Mouse (Mus musculus) kidney, embryonic 14.5 days (tissue): ENCODE measurements around the gene Fbxw19. TPM values are rescaled to one million over a fixed set of nuclear protein-coding genes. Genes with fewer than 3 reads are reported as not detected.
"Not testable (repeated sequence)": the region's sequence is repeated elsewhere in the genome, so short reads cannot be mapped to it uniquely, and the experiment has no call there.

ENCODE experiments used
- ATAC-seq: fragments of 200-750 bp; cut with Nextera tagmentation; 2 replicates; pipeline ENCODE4 v1.8.0; 2017; ENCODE audit warnings: moderate number of reproducible peaks, mild to moderate bottlenecking, moderate TSS enrichment, moderate library complexity; ENCODE audit not compliant: low FRiP score, low TSS enrichment
- H3K27ac ChIP-seq: fragments of 300-500 bp; sonication (generic); 2 replicates; pipeline ENCODE4 v1.5.1; 2014; ENCODE audit warnings: low read depth, mild to moderate bottlenecking, low read length, moderate library complexity, mixed read lengths
- H3K27me3 ChIP-seq: fragments of 300-500 bp; sonication (generic); 2 replicates; pipeline ENCODE4 v1.6.1; 2014; ENCODE audit warnings: mild to moderate bottlenecking, low read length; ENCODE audit not compliant: control insufficient read depth, insufficient read depth
- H3K36me3 ChIP-seq: fragments of 300-500 bp; sonication (generic); 2 replicates; pipeline ENCODE4 v1.6.1; 2014; ENCODE audit warnings: low read length, mixed read lengths; ENCODE audit not compliant: control insufficient read depth, insufficient read depth
- H3K4me1 ChIP-seq: fragments of 300-500 bp; sonication (generic); 2 replicates; pipeline ENCODE4 v1.6.1; 2014; ENCODE audit warnings: low read length, mixed read lengths; ENCODE audit not compliant: control insufficient read depth, insufficient read depth
- H3K4me2 ChIP-seq: fragments of 300-500 bp; sonication (generic); replicated peaks from 2 replicates; pipeline ENCODE4 v1.6.1; 2014; ENCODE audit warnings: low read depth, mild to moderate bottlenecking, low read length
- H3K4me3 ChIP-seq: fragments of 300-500 bp; sonication (generic); 2 replicates; pipeline ENCODE4 v1.5.1; 2014; ENCODE audit warnings: mild to moderate bottlenecking, low read length
- H3K9ac ChIP-seq: fragments of 300-500 bp; sonication (generic); 2 replicates; pipeline ENCODE4 v1.6.1; 2014; ENCODE audit warnings: low read depth, mild to moderate bottlenecking, low read length, moderate library complexity
- H3K9me3 ChIP-seq: fragments of 300-500 bp; sonication (generic); 2 replicates; pipeline ENCODE4 v1.6.1; 2016; ENCODE audit warnings: low read length; ENCODE audit not compliant: control insufficient read depth
- WGBS: fragments of 180-500 bp; shearing (Covaris S2); extraction: QIAGEN DNeasy Blood & Tissue Kit; methylation state at CpG from one replicate; pipeline ENCODE4 v1.1.7; 2014; 5-methylcytosine and 5-hydroxymethylcytosine counted together
- polyA plus RNA-seq: library from polyadenylated mRNA; unstranded; fragments of >200 nt; fragmentation: Nextera tagmentation; extraction: Ambion mirVana; gene quantifications from 2 replicates; pipeline ENCODE4 v1.2.1, GENCODE M21; 2014

Gene Fbxw19
- not detected in 2 replicates for polyA plus RNA-seq

- H3K9ac ChIP-seq, ATAC-seq, H3K36me3 ChIP-seq, H3K27ac ChIP-seq, H3K4me1 ChIP-seq, H3K9me3 ChIP-seq, H3K27me3 ChIP-seq, H3K4me2 ChIP-seq, H3K4me3 ChIP-seq: not testable (repeated sequence)
- 85% methylated on average over 1 of the region's 1 CpGs for WGBS
These were observed at the start of gene Fbxw19 for GRCm38 (mm10) chr9:109495775-109496174. Gene Fbxw19, minus strand, starts transcription at chr9:109495875.

GRCm38 (mm10) chr9:109523385-109524064, 27.9 kb upstream of the Fbxw19 start:
- no peak overlapping the region for H3K9ac ChIP-seq
- H3K27me3 ChIP-seq, result no peaks in the 10 kb centered on the region
- no peaks in the 10 kb centered on the region for H3K9me3 ChIP-seq
- 78% methylated on average over 5 of the region's 5 CpGs for WGBS
- H3K27ac ChIP-seq, result peak overlapping the region; percentile 67; the same call in 1 of the 2 replicates
- no peak overlapping the region for H3K4me3 ChIP-seq
- no peaks in the 10 kb centered on the region for H3K4me1 ChIP-seq
- H3K36me3 ChIP-seq, result no peaks in the 10 kb centered on the region
- no peak overlapping the region for H3K4me2 ChIP-seq
- ATAC-seq, result no peak

DNA sequence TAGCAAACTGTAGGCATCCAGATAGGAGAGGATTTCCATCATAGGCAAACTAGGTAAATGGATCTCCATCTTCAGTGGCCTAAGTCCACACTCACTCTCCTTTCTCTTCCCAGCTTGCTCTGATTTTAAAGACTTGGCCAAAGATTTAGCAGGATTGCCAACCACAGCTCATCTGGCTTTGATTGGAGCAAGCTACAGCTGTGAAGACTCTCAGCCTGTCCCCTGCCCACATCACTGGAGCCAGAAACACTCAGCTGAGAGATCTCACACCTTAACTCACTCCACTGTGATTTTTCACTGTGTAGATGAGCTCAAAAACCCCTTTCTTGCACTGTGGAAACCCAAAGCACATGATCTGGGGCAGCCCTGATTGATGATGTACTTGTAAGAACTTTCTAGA, 46.6 kb downstream of the Fbxw19 start, which contains the start of gene Fbxw16:
Fbxw16 (minus strand) TSS at position 101 of the 400 bp plus-strand sequence.
- Histone ChIP-seq H3K36me3 (no peaks in the 10 kb centered on the region), H3K27me3 (no peaks in the 10 kb centered on the region), H3K9ac (no peak within 1 kb of the TSS), H3K27ac (no peak within 1 kb of the TSS), H3K4me3 (no peak within 1 kb of the TSS), H3K9me3 (no peaks in the 10 kb centered on the region), H3K4me1 (no peaks in the 10 kb centered on the region), H3K4me2 (no peak within 1 kb of the TSS)
- no peak for ATAC-seq

DNA sequence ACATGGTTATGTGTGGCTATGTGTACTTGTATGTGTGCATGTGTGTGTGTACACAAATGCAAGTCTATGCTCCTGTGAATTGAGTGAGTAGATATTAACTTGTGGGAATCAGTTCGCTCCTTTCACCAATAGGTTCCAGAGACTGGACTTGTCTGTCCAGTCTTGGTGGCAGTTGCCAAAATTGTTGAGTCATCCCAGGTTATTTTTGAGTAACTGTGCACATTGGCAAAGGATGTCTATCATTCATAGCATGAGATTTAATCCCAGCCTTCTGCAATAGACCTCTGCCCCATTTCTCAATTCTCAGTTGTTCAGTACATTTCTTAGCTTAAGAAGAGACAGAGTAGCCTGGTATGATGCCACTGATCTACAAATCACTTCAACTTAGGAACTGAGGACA, 62.7 kb downstream of the Fbxw19 start:
- Histone ChIP-seq H3K27me3 (no peaks in the 10 kb centered on the region), H3K4me2 (no peak overlapping the region), H3K36me3 (no peaks in the 10 kb centered on the region), H3K9me3 (no peaks in the 10 kb centered on the region), H3K27ac (no peak overlapping the region), H3K4me3 (no peak overlapping the region), H3K4me1 (no peaks in the 10 kb centered on the region), H3K9ac (no peak overlapping the region)
- WGBS, result 92% methylated on average over 1 of the region's 1 CpGs
- no peak for ATAC-seq

Other genes starting within 250 kb of the Fbxw19 start
- not detected in 2 replicates for gene Fbxw14, start 208.2 kb downstream of the Fbxw19 start, polyA plus RNA-seq
- not detected in 2 replicates for gene Fbxw28, start 156.2 kb downstream of the Fbxw19 start, polyA plus RNA-seq
- not detected in 2 replicates for gene Fbxw22, start 91.6 kb downstream of the Fbxw19 start, polyA plus RNA-seq
- not detected in 2 replicates for gene Fbxw16, start 46.7 kb downstream of the Fbxw19 start, polyA plus RNA-seq
- 0.43 and 0.79 TPM in 2 replicates for gene Fbxw15, start 72.4 kb upstream of the Fbxw19 start, polyA plus RNA-seq
- 0.32 TPM in 1 of 2 replicates, not detected in the other for gene Fbxw24, start 130.2 kb upstream of the Fbxw19 start, polyA plus RNA-seq
- 0.19 TPM in 1 of 2 replicates, not detected in the other for gene Fbxw25, start 168.8 kb upstream of the Fbxw19 start, polyA plus RNA-seq
- 0.17 TPM in 1 of 2 replicates, not detected in the other for gene Fbxw18, start 206.8 kb upstream of the Fbxw19 start, polyA plus RNA-seq